Mouse (Mus musculus) liver, embryonic 13.5 days (tissue): ENCODE measurements around the gene Khsrp. TPM values are rescaled to one million over a fixed set of nuclear protein-coding genes. Genes with fewer than 3 reads are reported as not detected.

Source experiments
- ATAC-seq: fragments of 200-750 bp; cut with Nextera tagmentation; 2 replicates; pipeline ENCODE4 v1.8.0; 2017; ENCODE audit warnings: low read depth, mild to moderate bottlenecking, moderate number of reproducible peaks, moderate library complexity
- DNase-seq: peaks from one replicate; pipeline ENCODE4 v3.0.0; 2022
- H3K27ac ChIP-seq: fragments of 300-500 bp; sonication (generic); 2 replicates; pipeline ENCODE4 v1.5.1; 2015; ENCODE audit warnings: moderate library complexity, mild to moderate bottlenecking, inconsistent platforms
- H3K27me3 ChIP-seq: fragments of 300-500 bp; sonication (generic); 2 replicates; pipeline ENCODE4 v1.6.1; 2015; ENCODE audit warnings: mild to moderate bottlenecking, inconsistent platforms
- H3K36me3 ChIP-seq: fragments of 300-500 bp; sonication (generic); 2 replicates; pipeline ENCODE4 v1.6.1; 2015; ENCODE audit warnings: mild to moderate bottlenecking, inconsistent platforms
- H3K4me1 ChIP-seq: fragments of 300-500 bp; sonication (generic); replicated peaks from 2 replicates; pipeline ENCODE4 v1.6.1; 2015; ENCODE audit warnings: inconsistent platforms
- H3K4me2 ChIP-seq: fragments of 300-500 bp; sonication (generic); 2 replicates; pipeline ENCODE4 v1.6.1; 2015; ENCODE audit warnings: inconsistent platforms, mild to moderate bottlenecking, moderate library complexity
- H3K4me3 ChIP-seq: fragments of 300-500 bp; sonication (generic); replicated peaks from 2 replicates; pipeline ENCODE4 v1.5.1; 2015; ENCODE audit warnings: mild to moderate bottlenecking, inconsistent platforms
- H3K9ac ChIP-seq: fragments of 300-500 bp; sonication (generic); 2 replicates; pipeline ENCODE4 v1.6.1; 2015; ENCODE audit warnings: mild to moderate bottlenecking, inconsistent platforms
- H3K9me3 ChIP-seq: fragments of 300-500 bp; sonication (generic); replicated peaks from 2 replicates; pipeline ENCODE4 v1.6.1; 2016; ENCODE audit warnings: inconsistent platforms
- WGBS: fragments of 180-500 bp; shearing (Covaris S2); methylation state at CpG from one replicate; pipeline ENCODE4 v1.1.7; 2015; ENCODE audit not compliant: insufficient replicate concordance; 5-methylcytosine and 5-hydroxymethylcytosine counted together
- polyA plus RNA-seq: library from polyadenylated mRNA; unstranded; fragments of >200 nt; fragmentation: Nextera tagmentation; extraction: Ambion mirVana; gene quantifications from 2 replicates; pipeline ENCODE4 v1.2.1, GENCODE M21; 2015

Khsrp gene
- polyA plus RNA-seq, 1 experiment from 2014 or later: 27.8 TPM

DNA sequence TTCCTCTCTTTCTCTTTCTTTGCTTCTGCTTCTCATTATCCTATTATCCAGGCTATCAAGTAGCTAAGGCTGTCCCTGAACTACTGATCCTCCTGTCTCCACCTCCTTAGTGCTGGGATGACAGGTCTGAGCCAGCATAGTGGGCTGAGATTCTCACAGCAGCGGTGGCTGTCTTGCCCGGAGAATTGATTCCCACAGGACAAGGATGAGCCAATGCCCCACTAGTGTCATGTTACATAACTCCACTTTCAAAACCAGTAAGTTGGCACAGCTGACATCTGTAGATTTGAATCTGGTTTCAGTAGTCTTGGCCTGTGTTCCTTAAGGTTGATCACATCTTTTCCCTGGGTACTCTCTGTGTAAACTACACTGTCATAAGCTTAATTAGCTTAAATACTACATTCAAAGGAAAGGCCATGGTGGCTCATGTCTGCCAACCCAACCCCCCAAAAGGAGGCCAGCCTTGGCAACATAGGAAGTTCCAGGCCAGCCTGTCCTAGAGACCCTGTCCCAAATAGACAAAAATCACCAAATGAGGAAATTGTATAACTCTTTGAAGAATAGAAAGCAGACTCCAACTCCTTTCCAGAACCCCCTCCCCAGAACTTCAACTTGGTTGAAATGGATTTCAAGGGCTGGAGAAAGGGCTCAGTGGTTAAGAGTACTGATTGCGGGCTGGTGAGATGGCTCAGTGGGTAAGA is 45.1 kb downstream of the Khsrp start:
- Histone ChIP-seq H3K4me3 (no peak overlapping the region), H3K4me2 (no peak overlapping the region), H3K27ac (no peak overlapping the region), H3K27me3 (no peaks in the 10 kb centered on the region), H3K9me3 (no peaks in the 10 kb centered on the region), H3K36me3 (peaks cover 4% of the 10 kb centered on the region; the same call in 1 of the 2 replicates), H3K9ac (no peak overlapping the region), H3K4me1 (peaks cover 9% of the 10 kb centered on the region)
- DNase-seq (no peak), ATAC-seq (no peak)
- WGBS: 79% methylated on average over 3 of the region's 3 CpGs

- no peak for DNase-seq
- Histone ChIP-seq H3K27ac (no peak overlapping the region), H3K4me2 (no peak overlapping the region), H3K27me3 (no peaks in the 10 kb centered on the region), H3K4me1 (peaks cover 3% of the 10 kb centered on the region; the same call in 1 of the 2 replicates), H3K9ac (no peak overlapping the region), H3K36me3 (no peaks in the 10 kb centered on the region), H3K4me3 (no peak overlapping the region), H3K9me3 (no peaks in the 10 kb centered on the region)
- 59% methylated on average over 3 of the region's 3 CpGs for WGBS
- no peak for ATAC-seq
Measured at GRCm38 (mm10) chr17:56985656-56986055, 45.7 kb downstream of the Khsrp start.

DNA sequence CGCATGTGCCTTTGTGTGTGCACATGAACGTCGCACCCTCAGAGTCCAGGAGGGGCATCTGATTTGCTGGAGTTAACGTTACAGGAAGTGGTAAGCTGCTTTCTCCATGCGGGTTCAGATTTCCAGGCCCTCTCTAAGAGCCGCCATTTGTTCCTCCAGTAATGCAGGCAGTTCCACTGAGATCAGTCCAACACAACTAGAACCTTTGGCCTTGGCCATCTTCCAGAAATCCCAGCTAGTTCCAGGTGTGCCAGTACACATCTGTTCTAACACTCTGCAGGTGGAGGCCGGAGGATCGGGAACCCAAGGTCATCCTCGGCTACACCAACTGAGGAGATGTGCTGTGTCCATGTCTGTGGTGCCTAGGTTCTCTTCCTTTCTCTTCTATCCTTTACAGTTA is 46.4 kb downstream of the Khsrp start:
- Histone ChIP-seq H3K27me3 (no peaks in the 10 kb centered on the region), H3K9me3 (no peaks in the 10 kb centered on the region), H3K4me3 (no peak overlapping the region), H3K36me3 (no peaks in the 10 kb centered on the region), H3K4me2 (no peak overlapping the region), H3K27ac (no peak overlapping the region), H3K9ac (no peak overlapping the region), H3K4me1 (no peaks in the 10 kb centered on the region)
- ATAC-seq (no peak), DNase-seq (no peak)
- 63% methylated on average over 9 of the region's 9 CpGs for WGBS

- Histone ChIP-seq H3K36me3 (no peaks in the 10 kb centered on the region), H3K27me3 (no peaks in the 10 kb centered on the region), H3K4me2 (no peak within 1 kb of the TSS), H3K4me3 (no peak within 1 kb of the TSS), H3K9me3 (no peaks in the 10 kb centered on the region), H3K9ac (no peak within 1 kb of the TSS), H3K4me1 (peaks cover 3% of the 10 kb centered on the region; the same call in 1 of the 2 replicates), H3K27ac (no peak within 1 kb of the TSS)
- WGBS: 76% methylated on average over 5 of the region's 5 CpGs
- ATAC-seq (no peak), DNase-seq (no peak)
Measured at GRCm38 (mm10) chr17:56982013-56982412, 49.3 kb downstream of the Khsrp start, which contains the start of gene Acer1. Acer1 (minus strand) TSS chr17:56982126.

- WGBS: 52% methylated on average over 7 of the region's 7 CpGs
- DNase-seq (no peak), ATAC-seq (no peak)
- Histone ChIP-seq H3K4me3 (no peak overlapping the region), H3K27me3 (no peaks in the 10 kb centered on the region), H3K4me2 (no peak overlapping the region), H3K9ac (no peak overlapping the region), H3K4me1 (peaks cover 7% of the 10 kb centered on the region), H3K36me3 (no peaks in the 10 kb centered on the region), H3K9me3 (no peaks in the 10 kb centered on the region), H3K27ac (no peak overlapping the region)
Measured at GRCm38 (mm10) chr17:56981049-56981448, 50.3 kb downstream of the Khsrp start.

GRCm38 (mm10) chr17:56979524-56979923 is 51.8 kb downstream of the Khsrp start:
- ATAC-seq (no peak), DNase-seq (no peak)
- H3K4me2 ChIP-seq: no peak overlapping the region
- no peak overlapping the region for H3K27ac ChIP-seq
- H3K9me3 ChIP-seq: no peaks in the 10 kb centered on the region
- WGBS: 24% methylated on average over 7 of the region's 8 CpGs
- H3K36me3 ChIP-seq: no peaks in the 10 kb centered on the region
- no peaks in the 10 kb centered on the region for H3K27me3 ChIP-seq
- H3K4me3 ChIP-seq: no peak overlapping the region
- no peak overlapping the region for H3K9ac ChIP-seq
- H3K4me1 ChIP-seq: peaks cover 8% of the 10 kb centered on the region

DNA sequence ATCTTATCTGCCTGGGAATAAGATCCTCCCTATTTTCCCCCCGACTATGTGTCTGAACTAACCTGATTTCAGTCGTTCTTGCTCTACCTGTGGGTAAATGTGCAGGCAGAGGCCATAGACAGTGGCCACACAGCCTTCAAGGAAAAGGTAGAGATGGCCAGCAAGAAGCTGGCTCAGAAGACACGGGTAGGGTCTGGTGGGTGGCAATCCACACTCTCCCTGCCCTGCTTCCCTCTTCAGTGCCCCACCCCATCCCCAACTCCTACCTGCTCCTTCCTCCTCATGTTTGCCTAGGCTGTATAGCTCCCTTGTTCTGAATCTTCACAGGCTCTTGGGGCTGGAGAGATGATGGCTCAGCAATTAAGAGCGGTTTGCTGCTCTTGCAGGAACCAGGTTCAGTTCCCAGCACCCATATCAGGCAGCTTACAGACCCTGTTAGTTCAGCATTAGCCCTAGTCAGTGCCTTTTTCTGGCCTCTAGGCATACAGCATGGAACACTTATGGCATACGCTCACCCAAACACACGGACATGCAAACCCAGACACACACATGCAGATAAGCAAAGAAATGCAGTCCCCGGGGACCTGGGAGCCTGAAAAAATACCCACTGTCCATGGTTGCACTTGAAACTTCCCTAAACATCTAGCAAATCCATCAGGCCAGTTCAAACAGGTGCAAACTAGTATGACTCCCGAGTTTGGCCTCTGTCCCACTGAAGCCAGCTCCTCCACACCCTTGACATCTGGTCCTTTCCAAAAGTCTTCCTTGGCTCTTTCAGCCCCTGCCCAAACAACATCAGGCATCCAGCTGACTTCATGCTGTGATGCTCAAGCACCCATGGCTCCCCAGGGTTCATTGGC is 54.6 kb downstream of the Khsrp start:
- DNase-seq: no peak
- Histone ChIP-seq H3K36me3 (no peaks in the 10 kb centered on the region), H3K27me3 (0 out of 2 replicates have a peak, but pooled peaks cover 1% of the 10 kb centered on the region), H3K9me3 (no peaks in the 10 kb centered on the region), H3K9ac (no peak overlapping the region), H3K4me3 (no peak overlapping the region), H3K4me2 (no peak overlapping the region), H3K4me1 (peaks cover 11% of the 10 kb centered on the region), H3K27ac (no peak overlapping the region)
- no peak for ATAC-seq
- WGBS: 56% methylated on average over 8 of the region's 8 CpGs

DNA sequence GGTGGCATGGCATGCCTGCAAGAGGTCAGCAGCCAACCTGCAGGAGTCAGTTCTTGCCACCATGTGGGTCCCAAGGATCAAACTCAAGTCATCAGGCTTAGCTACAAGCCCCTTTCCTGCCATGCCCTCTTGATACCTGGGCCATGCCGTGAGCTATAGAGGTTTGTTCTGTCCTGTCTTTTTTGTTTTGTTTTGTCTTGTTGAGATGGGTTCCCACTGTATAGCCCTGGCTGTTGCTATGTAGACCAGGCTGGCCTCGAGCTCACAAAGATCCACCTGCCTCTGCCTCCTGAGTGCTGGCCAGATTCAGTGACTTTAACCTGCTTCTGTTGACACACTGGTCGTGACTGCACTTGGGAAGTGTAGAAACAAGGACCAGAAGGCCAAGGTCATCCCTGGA is 55.9 kb downstream of the Khsrp start:
- Histone ChIP-seq H3K4me3 (no peak overlapping the region), H3K27ac (no peak overlapping the region), H3K4me2 (no peak overlapping the region), H3K4me1 (peaks cover 11% of the 10 kb centered on the region), H3K9ac (no peak overlapping the region), H3K27me3 (peaks cover 12% of the 10 kb centered on the region; the same call in 1 of the 2 replicates), H3K9me3 (no peaks in the 10 kb centered on the region), H3K36me3 (no peaks in the 10 kb centered on the region)
- ATAC-seq (no peak), DNase-seq (no peak)
- WGBS: 57% methylated on average over 3 of the region's 3 CpGs

DNA sequence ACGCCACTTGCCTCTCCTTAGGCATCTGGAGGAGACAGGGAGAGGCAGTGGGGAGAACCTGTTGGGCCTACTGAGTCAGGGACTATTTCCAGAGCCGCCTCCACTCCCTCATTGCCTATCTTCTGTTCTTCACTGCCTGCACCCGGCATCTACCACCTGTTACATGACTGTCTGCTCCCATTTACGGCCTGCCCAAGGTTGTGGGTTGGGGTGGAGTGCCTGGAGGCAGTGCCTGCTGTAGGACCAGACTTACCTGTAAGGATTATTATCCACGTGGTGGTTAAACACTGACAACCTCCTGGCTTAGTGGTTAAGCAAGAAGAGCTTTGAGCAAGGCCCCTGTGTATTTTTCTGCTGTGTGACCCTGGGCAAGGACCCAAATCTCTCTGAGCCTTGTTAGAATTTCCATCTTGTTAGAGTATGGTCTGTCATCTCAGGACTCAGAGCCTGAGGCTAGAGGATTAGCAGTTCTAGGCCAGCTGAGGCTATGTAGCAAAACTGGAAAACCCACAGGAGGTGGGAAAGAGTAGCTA is 56.5 kb downstream of the Khsrp start:
- peaks cover 11% of the 10 kb centered on the region for H3K4me1 ChIP-seq
- H3K27me3 ChIP-seq: peaks cover 18% of the 10 kb centered on the region
- no peak overlapping the region for H3K27ac ChIP-seq
- H3K4me2 ChIP-seq: no peak overlapping the region
- WGBS: 62% methylated on average over 5 of the region's 5 CpGs
- DNase-seq (no peak), ATAC-seq (no peak)
- no peaks in the 10 kb centered on the region for H3K36me3 ChIP-seq
- no peak overlapping the region for H3K4me3 ChIP-seq
- H3K9ac ChIP-seq: no peak overlapping the region
- no peaks in the 10 kb centered on the region for H3K9me3 ChIP-seq

- H3K4me3 ChIP-seq: no peak overlapping the region
- H3K9ac ChIP-seq: no peak overlapping the region
- no peak overlapping the region for H3K27ac ChIP-seq
- H3K9me3 ChIP-seq: no peaks in the 10 kb centered on the region
- peaks cover 24% of the 10 kb centered on the region for H3K27me3 ChIP-seq
- no peak for ATAC-seq
- no peak for DNase-seq
- no peak overlapping the region for H3K4me2 ChIP-seq
- H3K4me1 ChIP-seq: peaks cover 8% of the 10 kb centered on the region
- H3K36me3 ChIP-seq: no peaks in the 10 kb centered on the region
- 54% methylated on average over 14 of the region's 14 CpGs for WGBS
Measured at GRCm38 (mm10) chr17:56973956-56974707, 57.2 kb downstream of the Khsrp start.
